Mouse (Mus musculus) G1E (cell line): ENCODE results near the gene Hmga1b. TPM values are rescaled to one million over a fixed set of nuclear protein-coding genes. Genes with fewer than 3 reads are reported as not detected.

ENCODE experiments used
- ATAC-seq: 2 replicates; pipeline ENCODE4 v1.8.0; 2016; ENCODE audit warnings: mild to moderate bottlenecking; ENCODE audit not compliant: insufficient number of reproducible peaks, poor library complexity, low FRiP score, severe bottlenecking; ENCODE audit errors: extremely low read depth
- DNase-seq: peaks from one replicate; pipeline ENCODE4 v3.0.0; 2012; ENCODE audit warnings: low spot score
- H3K27me3 ChIP-seq: 2 replicates; pipeline ENCODE4 v1.6.1; 2012; ENCODE audit warnings: mild to moderate bottlenecking, low read length, inconsistent platforms; ENCODE audit not compliant: insufficient read depth
- H3K36me3 ChIP-seq: replicated peaks from 2 replicates; pipeline ENCODE3; 2012; ENCODE audit warnings: mild to moderate bottlenecking, inconsistent platforms
- H3K4me1 ChIP-seq: 2 replicates; pipeline ENCODE4 v1.6.1; 2012; ENCODE audit warnings: low read depth, low read length, inconsistent platforms, mixed read lengths; ENCODE audit not compliant: insufficient read depth
- H3K4me3 ChIP-seq: 2 replicates; pipeline ENCODE4 v1.5.1; 2012; ENCODE audit warnings: low read depth, mild to moderate bottlenecking, inconsistent platforms, low read length, moderate library complexity, mixed read lengths
- H3K9me3 ChIP-seq: replicated peaks from 2 replicates; pipeline ENCODE4 v1.6.1; 2012; ENCODE audit warnings: inconsistent platforms
- CTCF ChIP-seq: IDR thresholded peaks from 2 replicates; pipeline ENCODE4 v1.5.1; 2012; ENCODE audit warnings: low read depth, low read length, inconsistent platforms, mixed read lengths
- GATA1 ChIP-seq: IDR thresholded peaks from 2 replicates; pipeline ENCODE4 v1.6.1; 2012; ENCODE audit warnings: borderline replicate concordance, low read length, inconsistent platforms, mixed read lengths
- GATA2 ChIP-seq: IDR thresholded peaks from 2 replicates; pipeline ENCODE4 v1.6.1; 2012; ENCODE audit warnings: low read depth, low read length, inconsistent platforms, borderline replicate concordance
- POLR2AphosphoS5 ChIP-seq: IDR thresholded peaks from 2 replicates; pipeline ENCODE4 v1.6.1; 2012; ENCODE audit warnings: low read depth, low read length, inconsistent platforms; ENCODE audit not compliant: insufficient replicate concordance
- TAL1 ChIP-seq: conservative IDR thresholded peaks from 2 replicates; pipeline ENCODE4 v1.6.1; 2012; ENCODE audit warnings: low read depth, low read length, inconsistent platforms, mixed read lengths
- polyA plus RNA-seq: library from polyadenylated mRNA; stranded (reverse); fragments of >175 nt; gene quantifications from 2 replicates; pipeline ENCODE4 v1.2.3, GENCODE M21; 2012
- total RNA-seq, 2 experiments: library from RNA; stranded (forward) in 1 of 2; stranded (reverse) in 1 of 2; fragments of 200-1000 nt in 1 of 2; fragments of >200 nt in 1 of 2; fragmentation: Nextera tagmentation in 1 of 2; gene quantifications; 2 replicates each; pipeline ENCODE4 v1.2.3; 2014 to 2017

The Hmga1b gene
- total and polyA plus RNA-seq, 3 experiments = 114 to 2,501 (median 568) TPM

GRCm38 (mm10) chr11:120800061-120800904 lies 37.7 kb downstream of the Hmga1b start:
- no peak overlapping the region for H3K4me3 ChIP-seq
- no peak for TF ChIP-seq TAL1
- peak; percentile 71 for TF ChIP-seq CTCF
- ATAC-seq (peak; percentile 48; the same call in 1 of the 2 replicates), DNase-seq (peak; percentile 74)
- peaks cover 11% of the 10 kb centered on the region for H3K36me3 ChIP-seq
- no peaks in the 10 kb centered on the region for H3K9me3 ChIP-seq
- H3K4me1 ChIP-seq = peaks cover 25% of the 10 kb centered on the region
- 0 out of 2 replicates have a peak, but pooled peaks cover 4% of the 10 kb centered on the region for H3K27me3 ChIP-seq

DNA sequence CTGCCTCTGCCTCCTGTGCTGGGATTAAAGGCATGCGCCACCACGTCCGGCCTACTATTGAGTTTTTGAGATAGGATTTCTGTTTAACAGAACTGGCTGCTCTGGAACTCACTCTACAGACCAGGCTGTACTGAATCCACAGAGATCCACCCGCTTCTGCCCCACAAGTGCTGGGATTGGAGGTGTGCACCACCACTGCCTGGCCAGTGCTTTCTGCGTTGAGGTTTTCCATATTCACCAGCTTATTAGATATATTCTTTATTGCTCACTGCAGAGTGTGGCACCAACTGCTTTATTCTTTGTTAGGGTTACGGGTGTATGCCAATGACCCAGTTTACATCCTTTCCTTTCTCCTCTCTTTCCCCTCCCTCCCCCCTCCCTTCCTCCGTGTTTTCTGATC lies 41.7 kb downstream of the Hmga1b start:
- Histone ChIP-seq H3K4me1 (peaks cover 25% of the 10 kb centered on the region), H3K27me3 (no peaks in the 10 kb centered on the region), H3K36me3 (peaks cover 46% of the 10 kb centered on the region), H3K4me3 (no peak overlapping the region), H3K9me3 (no peaks in the 10 kb centered on the region)
- no peak for DNase-seq
- no peak for ATAC-seq
- no peak for TF ChIP-seq CTCF
- TF ChIP-seq GATA2 = no peak
- no peak for TF ChIP-seq GATA1
- TF ChIP-seq POLR2AphosphoS5 = no peak
- TF ChIP-seq TAL1 = no peak

DNA sequence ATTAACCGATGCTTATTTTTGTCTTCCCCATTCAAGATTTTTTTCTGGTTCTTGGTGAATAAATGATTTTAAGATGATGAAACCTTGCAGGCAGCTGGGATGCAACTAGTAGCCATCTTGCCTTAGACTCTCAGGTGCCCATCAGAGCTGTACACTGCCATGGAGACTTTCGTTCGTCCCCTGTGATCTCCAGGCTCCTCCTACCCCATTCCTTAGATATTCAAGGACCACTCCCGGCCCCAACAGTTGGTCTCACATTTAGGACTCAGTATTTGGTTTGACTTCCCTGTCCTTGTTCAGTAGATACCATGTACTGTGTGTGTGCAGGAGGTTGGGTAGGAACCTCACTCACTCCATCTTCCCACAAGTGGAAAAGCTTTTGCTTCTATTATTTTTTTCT lies 42.2 kb downstream of the Hmga1b start:
- no peaks in the 10 kb centered on the region for H3K27me3 ChIP-seq
- TF ChIP-seq GATA2 = no peak
- TF ChIP-seq CTCF = no peak
- TF ChIP-seq POLR2AphosphoS5 = no peak
- TF ChIP-seq GATA1 = no peak
- TF ChIP-seq TAL1 = no peak
- DNase-seq = no peak

GRCm38 (mm10) chr11:120805375-120806298 lies 43.0 kb downstream of the Hmga1b start:
- Histone ChIP-seq H3K36me3 (peaks cover 59% of the 10 kb centered on the region), H3K27me3 (no peaks in the 10 kb centered on the region), H3K4me3 (no peak overlapping the region), H3K9me3 (no peaks in the 10 kb centered on the region), H3K4me1 (peaks cover 19% of the 10 kb centered on the region)
- DNase-seq (no peak), ATAC-seq (no peak)
- TF ChIP-seq TAL1 (no peak), POLR2AphosphoS5 (no peak; the same call in 1 of the 2 replicates), CTCF (no peak), GATA2 (no peak), GATA1 (no peak)

More for the DNA sequence above, 42.2 kb downstream of the Hmga1b start:
- Histone ChIP-seq H3K36me3 (peaks cover 51% of the 10 kb centered on the region), H3K4me1 (peaks cover 22% of the 10 kb centered on the region), H3K4me3 (no peak overlapping the region), H3K9me3 (no peaks in the 10 kb centered on the region)
- no peak for ATAC-seq

DNA sequence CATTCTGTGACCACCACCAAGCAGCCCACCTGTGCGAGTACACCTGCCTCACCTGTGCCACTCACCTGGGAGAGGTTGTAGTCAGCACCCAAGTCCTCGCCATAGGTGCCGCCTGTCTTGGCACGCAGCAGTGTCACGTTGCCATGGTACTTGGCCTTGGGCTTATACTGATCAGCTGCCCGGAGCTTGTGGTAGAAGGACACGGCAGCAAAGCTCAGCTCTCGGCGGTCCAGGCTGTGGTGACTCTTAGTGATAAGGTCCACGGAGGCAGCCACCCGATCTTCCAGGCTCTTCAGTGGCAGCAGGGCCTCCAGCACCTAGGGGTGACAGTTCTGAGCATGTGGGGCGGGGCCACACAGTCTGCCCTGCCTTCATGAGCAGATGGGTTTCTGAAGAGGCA lies 45.4 kb downstream of the Hmga1b start:
- DNase-seq (no peak), ATAC-seq (no peak)
- Histone ChIP-seq H3K4me3 (no peak overlapping the region), H3K4me1 (peaks cover 33% of the 10 kb centered on the region), H3K9me3 (no peaks in the 10 kb centered on the region), H3K36me3 (peaks cover 83% of the 10 kb centered on the region), H3K27me3 (no peaks in the 10 kb centered on the region)
- TF ChIP-seq CTCF = no peak
- no peak for TF ChIP-seq GATA2
- TF ChIP-seq TAL1 = no peak
- TF ChIP-seq GATA1 = no peak
- TF ChIP-seq POLR2AphosphoS5 = no peak

DNA sequence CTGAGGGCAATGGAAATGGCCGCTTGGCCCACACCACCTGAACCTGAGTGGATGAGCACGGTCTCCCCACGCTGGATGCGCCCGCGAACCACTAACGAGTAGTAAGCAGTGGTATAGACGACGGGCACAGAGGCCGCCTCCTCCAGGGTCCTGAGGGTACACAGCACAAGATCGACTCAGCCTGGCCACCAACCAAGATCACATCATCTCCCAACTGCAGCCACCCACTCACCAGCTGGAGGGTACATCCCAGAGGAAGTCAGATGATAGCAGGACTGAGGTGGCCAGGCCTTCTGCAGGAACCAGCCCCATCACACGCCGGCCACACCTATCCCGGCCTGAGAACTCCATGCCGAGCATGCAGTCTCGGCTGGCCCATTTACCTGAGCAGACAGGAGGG lies 49.5 kb downstream of the Hmga1b start:
- Histone ChIP-seq H3K36me3 (peaks cover 100% of the 10 kb centered on the region), H3K4me1 (peaks cover 65% of the 10 kb centered on the region), H3K9me3 (no peaks in the 10 kb centered on the region), H3K27me3 (no peaks in the 10 kb centered on the region), H3K4me3 (peak overlapping the region; percentile 14; the same call in 1 of the 2 replicates)
- ATAC-seq (no peak), DNase-seq (no peak)
- TF ChIP-seq TAL1 (no peak), POLR2AphosphoS5 (no peak), GATA2 (no peak), CTCF (no peak), GATA1 (no peak)

Other genes starting within 250 kb of the Hmga1b start
Only the 20 nearest of the 27 such genes appear.
- 89.8 and 122 TPM in 2 replicates for gene Alyref, start 164.4 kb upstream of the Hmga1b start, total RNA-seq (2014; fragmentation: Nextera tagmentation)
- gene Alyref, start 164.4 kb upstream of the Hmga1b start, total RNA-seq (2017) = 270 and 280 TPM in 2 replicates
- gene Alyref, start 164.4 kb upstream of the Hmga1b start, polyA plus RNA-seq = 505 and 623 TPM in 2 replicates
- 83.1 and 83.8 TPM in 2 replicates for gene Anapc11, start 164.4 kb upstream of the Hmga1b start, total RNA-seq (2014; fragmentation: Nextera tagmentation)
- gene Anapc11, start 164.4 kb upstream of the Hmga1b start, total RNA-seq (2017) = 62.3 and 69.3 TPM in 2 replicates
- gene Anapc11, start 164.4 kb upstream of the Hmga1b start, polyA plus RNA-seq = 176 and 212 TPM in 2 replicates
- gene Npb, start 154.3 kb upstream of the Hmga1b start, total RNA-seq (2014; fragmentation: Nextera tagmentation) = 1.9 and 2.6 TPM in 2 replicates
- gene Npb, start 154.3 kb upstream of the Hmga1b start, total RNA-seq (2017) = 0.58 TPM in 1 of 2 replicates, not detected in the other
- 3.2 and 3.8 TPM in 2 replicates for gene Npb, start 154.3 kb upstream of the Hmga1b start, polyA plus RNA-seq
- 29.0 and 43.1 TPM in 2 replicates for gene Pcyt2, start 144.9 kb upstream of the Hmga1b start, total RNA-seq (2014; fragmentation: Nextera tagmentation)
- gene Pcyt2, start 144.9 kb upstream of the Hmga1b start, total RNA-seq (2017) = 102 and 119 TPM in 2 replicates
- 129 and 146 TPM in 2 replicates for gene Pcyt2, start 144.9 kb upstream of the Hmga1b start, polyA plus RNA-seq
- 28.9 and 35.3 TPM in 2 replicates for gene Sirt7, start 137.6 kb upstream of the Hmga1b start, total RNA-seq (2014; fragmentation: Nextera tagmentation)
- gene Sirt7, start 137.6 kb upstream of the Hmga1b start, total RNA-seq (2017) = 74.5 and 96.2 TPM in 2 replicates
- 169 and 256 TPM in 2 replicates for gene Sirt7, start 137.6 kb upstream of the Hmga1b start, polyA plus RNA-seq
- gene Mafg, start 129.2 kb upstream of the Hmga1b start, total RNA-seq (2014; fragmentation: Nextera tagmentation) = 16.3 and 17.5 TPM in 2 replicates
- 18.9 and 21.9 TPM in 2 replicates for gene Mafg, start 129.2 kb upstream of the Hmga1b start, total RNA-seq (2017)
- 29.2 and 38.9 TPM in 2 replicates for gene Mafg, start 129.2 kb upstream of the Hmga1b start, polyA plus RNA-seq
- 14.7 and 14.8 TPM in 2 replicates for gene Pycr1, start 119.0 kb upstream of the Hmga1b start, total RNA-seq (2014; fragmentation: Nextera tagmentation)
- gene Pycr1, start 119.0 kb upstream of the Hmga1b start, total RNA-seq (2017) = 1.0 and 1.5 TPM in 2 replicates
- gene Pycr1, start 119.0 kb upstream of the Hmga1b start, polyA plus RNA-seq = 1.9 and 2.4 TPM in 2 replicates
- gene Myadml2, start 114.6 kb upstream of the Hmga1b start, total RNA-seq (2014; fragmentation: Nextera tagmentation) = not detected in 2 replicates
- not detected in 2 replicates for gene Myadml2, start 114.6 kb upstream of the Hmga1b start, total RNA-seq (2017)
- gene Myadml2, start 114.6 kb upstream of the Hmga1b start, polyA plus RNA-seq = not detected in 2 replicates
- not detected in 2 replicates for gene Notum, start 101.6 kb upstream of the Hmga1b start, total RNA-seq (2014; fragmentation: Nextera tagmentation)
- 0.16 TPM in 1 of 2 replicates, not detected in the other for gene Notum, start 101.6 kb upstream of the Hmga1b start, total RNA-seq (2017)
- not detected in 2 replicates for gene Notum, start 101.6 kb upstream of the Hmga1b start, polyA plus RNA-seq
- 57.0 and 79.7 TPM in 2 replicates for gene Aspscr1, start 89.8 kb upstream of the Hmga1b start, total RNA-seq (2014; fragmentation: Nextera tagmentation)
- 39.2 and 43.2 TPM in 2 replicates for gene Aspscr1, start 89.8 kb upstream of the Hmga1b start, total RNA-seq (2017)
- gene Aspscr1, start 89.8 kb upstream of the Hmga1b start, polyA plus RNA-seq = 248 and 301 TPM in 2 replicates
- 250 and 284 TPM in 2 replicates for gene Cenpx, start 49.1 kb upstream of the Hmga1b start, total RNA-seq (2014; fragmentation: Nextera tagmentation)
- gene Cenpx, start 49.1 kb upstream of the Hmga1b start, total RNA-seq (2017) = 67.2 and 81.2 TPM in 2 replicates
- gene Cenpx, start 49.1 kb upstream of the Hmga1b start, polyA plus RNA-seq = 60.9 and 158 TPM in 2 replicates
- 6.4 and 12.1 TPM in 2 replicates for gene Lrrc45, start 48.9 kb upstream of the Hmga1b start, total RNA-seq (2014; fragmentation: Nextera tagmentation)
- gene Lrrc45, start 48.9 kb upstream of the Hmga1b start, total RNA-seq (2017) = 20.0 and 22.2 TPM in 2 replicates
- 23.3 and 25.4 TPM in 2 replicates for gene Lrrc45, start 48.9 kb upstream of the Hmga1b start, polyA plus RNA-seq
- 2.1 TPM in 1 of 2 replicates, not detected in the other for gene Rac3, start 41.3 kb upstream of the Hmga1b start, total RNA-seq (2014; fragmentation: Nextera tagmentation)
- 0.66 and 0.81 TPM in 2 replicates for gene Rac3, start 41.3 kb upstream of the Hmga1b start, total RNA-seq (2017)
- 1.3 and 2.6 TPM in 2 replicates for gene Rac3, start 41.3 kb upstream of the Hmga1b start, polyA plus RNA-seq
- gene Dcxr, start 35.5 kb upstream of the Hmga1b start, total RNA-seq (2014; fragmentation: Nextera tagmentation) = 16.6 and 37.5 TPM in 2 replicates
- gene Dcxr, start 35.5 kb upstream of the Hmga1b start, total RNA-seq (2017) = 13.1 and 18.4 TPM in 2 replicates
- gene Dcxr, start 35.5 kb upstream of the Hmga1b start, polyA plus RNA-seq = 21.0 and 24.2 TPM in 2 replicates
- gene Cbr2, start 30.7 kb upstream of the Hmga1b start, total RNA-seq (2014; fragmentation: Nextera tagmentation) = not detected in 2 replicates
- not detected in 2 replicates for gene Cbr2, start 30.7 kb upstream of the Hmga1b start, total RNA-seq (2017)
- not detected in 2 replicates for gene Cbr2, start 30.7 kb upstream of the Hmga1b start, polyA plus RNA-seq
- gene Rfng, start 21.4 kb downstream of the Hmga1b start, total RNA-seq (2014; fragmentation: Nextera tagmentation) = 18.4 and 24.2 TPM in 2 replicates
- gene Rfng, start 21.4 kb downstream of the Hmga1b start, total RNA-seq (2017) = 3.5 and 4.1 TPM in 2 replicates
- 55.0 and 67.6 TPM in 2 replicates for gene Rfng, start 21.4 kb downstream of the Hmga1b start, polyA plus RNA-seq
- gene Gps1, start 21.5 kb downstream of the Hmga1b start, total RNA-seq (2014; fragmentation: Nextera tagmentation) = 109 and 111 TPM in 2 replicates
- 110 and 144 TPM in 2 replicates for gene Gps1, start 21.5 kb downstream of the Hmga1b start, total RNA-seq (2017)
- 65.9 and 66.5 TPM in 2 replicates for gene Gps1, start 21.5 kb downstream of the Hmga1b start, polyA plus RNA-seq
- gene Dus1l, start 33.6 kb downstream of the Hmga1b start, total RNA-seq (2014; fragmentation: Nextera tagmentation) = 63.3 and 67.4 TPM in 2 replicates
- 49.2 and 54.7 TPM in 2 replicates for gene Dus1l, start 33.6 kb downstream of the Hmga1b start, total RNA-seq (2017)
- gene Dus1l, start 33.6 kb downstream of the Hmga1b start, polyA plus RNA-seq = 142 and 166 TPM in 2 replicates
- gene Fasn, start 61.8 kb downstream of the Hmga1b start, total RNA-seq (2014; fragmentation: Nextera tagmentation) = 88.2 and 116 TPM in 2 replicates
- 66.6 and 69.3 TPM in 2 replicates for gene Fasn, start 61.8 kb downstream of the Hmga1b start, total RNA-seq (2017)
- 425 and 529 TPM in 2 replicates for gene Fasn, start 61.8 kb downstream of the Hmga1b start, polyA plus RNA-seq
- 4.2 and 7.0 TPM in 2 replicates for gene Ccdc57, start 170.1 kb downstream of the Hmga1b start, total RNA-seq (2014; fragmentation: Nextera tagmentation)
- gene Ccdc57, start 170.1 kb downstream of the Hmga1b start, total RNA-seq (2017) = 2.5 and 2.6 TPM in 2 replicates
- gene Ccdc57, start 170.1 kb downstream of the Hmga1b start, polyA plus RNA-seq = 2.6 and 2.8 TPM in 2 replicates